Mouse (Mus musculus) midbrain, embryonic 14.5 days (tissue): ENCODE data around the gene Tmco5b. TPM values are rescaled to one million over a fixed set of nuclear protein-coding genes. Genes with fewer than 3 reads are reported as not detected.

ENCODE experiments used
- ATAC-seq: fragments of 200-750 bp; cut with Nextera tagmentation; 2 replicates; pipeline ENCODE4 v1.8.0; 2017; ENCODE audit warnings: moderate number of reproducible peaks, moderate library complexity; ENCODE audit not compliant: low FRiP score, low TSS enrichment
- DNase-seq: peaks from one replicate; pipeline ENCODE4 v3.0.0-alpha.2; 2015
- H3K27ac ChIP-seq: fragments of 300-500 bp; sonication (generic); replicated peaks from 2 replicates; pipeline ENCODE4 v1.5.1; 2014; ENCODE audit warnings: mild to moderate bottlenecking, low read depth, low read length, moderate library complexity
- H3K27me3 ChIP-seq: fragments of 300-500 bp; sonication (generic); 2 replicates; pipeline ENCODE4 v1.6.1; 2014; ENCODE audit warnings: low read length, control low read depth, mixed read lengths; ENCODE audit not compliant: control insufficient read depth, insufficient read depth
- H3K36me3 ChIP-seq: fragments of 300-500 bp; sonication (generic); 2 replicates; pipeline ENCODE4 v1.6.1; 2014; ENCODE audit warnings: low read length, control low read depth; ENCODE audit not compliant: control insufficient read depth, insufficient read depth
- H3K4me1 ChIP-seq: fragments of 300-500 bp; sonication (generic); 2 replicates; pipeline ENCODE4 v1.6.1; 2014; ENCODE audit warnings: mild to moderate bottlenecking, antibody characterized with exemption, low read length, control low read depth; ENCODE audit not compliant: control insufficient read depth, insufficient read depth
- H3K4me2 ChIP-seq: fragments of 300-500 bp; sonication (generic); 2 replicates; pipeline ENCODE4 v1.6.1; 2014; ENCODE audit warnings: mild to moderate bottlenecking, low read length, moderate library complexity
- H3K4me3 ChIP-seq: fragments of 300-500 bp; sonication (generic); replicated peaks from 2 replicates; pipeline ENCODE4 v1.5.1; 2014; ENCODE audit warnings: low read depth, low read length
- H3K9ac ChIP-seq: fragments of 300-500 bp; sonication (generic); replicated peaks from 2 replicates; pipeline ENCODE4 v1.6.1; 2014; ENCODE audit warnings: mild to moderate bottlenecking, low read length, moderate library complexity
- H3K9me3 ChIP-seq: fragments of 300-500 bp; sonication (generic); 2 replicates; pipeline ENCODE4 v1.6.1; 2016; ENCODE audit warnings: low read length, control low read depth, mixed read lengths; ENCODE audit not compliant: control insufficient read depth
- WGBS: fragments of 180-500 bp; shearing (Covaris S2); extraction: QIAGEN DNeasy Blood & Tissue Kit; methylation state at CpG from one replicate; pipeline ENCODE4 v1.1.7; 2014; 5-methylcytosine and 5-hydroxymethylcytosine counted together
- polyA plus RNA-seq: library from polyadenylated mRNA; unstranded; fragments of >200 nt; fragmentation: Nextera tagmentation; extraction: Ambion mirVana; gene quantifications from 2 replicates; pipeline ENCODE4 v1.2.1, GENCODE M21; 2014

The Tmco5b gene
- polyA plus RNA-seq, 1 experiment from 2014 or later, result not detected

DNA sequence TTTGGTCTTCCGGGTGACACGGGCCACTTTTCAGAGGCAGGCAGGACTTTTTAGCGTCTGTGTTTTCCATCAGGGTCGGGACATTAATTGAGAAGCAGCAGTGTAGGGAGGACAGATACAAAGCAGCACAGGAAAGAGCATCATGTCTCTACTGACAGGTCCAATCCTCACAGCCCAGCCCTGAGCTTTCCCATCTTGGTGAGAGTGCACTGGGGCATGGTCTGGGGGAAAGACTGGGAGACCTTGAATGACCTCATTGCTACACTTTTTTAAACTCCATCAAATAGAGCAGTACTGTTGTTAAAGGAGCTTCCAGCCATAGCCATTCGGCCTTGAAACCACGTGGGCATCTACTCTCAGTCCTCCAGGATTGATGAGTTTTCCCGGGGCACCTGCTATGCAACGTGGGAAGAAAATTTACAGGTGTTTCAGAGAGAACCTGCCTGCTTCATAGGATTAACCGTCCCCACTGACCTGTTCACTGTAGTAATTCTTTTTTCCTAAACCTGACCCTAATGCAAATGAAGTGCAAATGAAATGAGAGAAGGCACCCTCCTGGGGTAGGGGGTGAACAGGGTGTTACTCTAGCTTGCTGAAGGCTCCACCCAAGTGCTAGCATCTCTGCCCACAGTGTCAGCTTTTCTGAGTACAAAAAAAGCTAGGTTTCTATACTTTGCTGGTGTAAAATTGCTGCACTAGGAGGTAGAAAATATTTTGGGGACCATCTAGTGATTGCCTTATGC lies 48.4 kb downstream of the Tmco5b start:
- ATAC-seq (no peak), DNase-seq (no peak)
- WGBS, result 54% methylated on average over 9 of the region's 9 CpGs

DNA sequence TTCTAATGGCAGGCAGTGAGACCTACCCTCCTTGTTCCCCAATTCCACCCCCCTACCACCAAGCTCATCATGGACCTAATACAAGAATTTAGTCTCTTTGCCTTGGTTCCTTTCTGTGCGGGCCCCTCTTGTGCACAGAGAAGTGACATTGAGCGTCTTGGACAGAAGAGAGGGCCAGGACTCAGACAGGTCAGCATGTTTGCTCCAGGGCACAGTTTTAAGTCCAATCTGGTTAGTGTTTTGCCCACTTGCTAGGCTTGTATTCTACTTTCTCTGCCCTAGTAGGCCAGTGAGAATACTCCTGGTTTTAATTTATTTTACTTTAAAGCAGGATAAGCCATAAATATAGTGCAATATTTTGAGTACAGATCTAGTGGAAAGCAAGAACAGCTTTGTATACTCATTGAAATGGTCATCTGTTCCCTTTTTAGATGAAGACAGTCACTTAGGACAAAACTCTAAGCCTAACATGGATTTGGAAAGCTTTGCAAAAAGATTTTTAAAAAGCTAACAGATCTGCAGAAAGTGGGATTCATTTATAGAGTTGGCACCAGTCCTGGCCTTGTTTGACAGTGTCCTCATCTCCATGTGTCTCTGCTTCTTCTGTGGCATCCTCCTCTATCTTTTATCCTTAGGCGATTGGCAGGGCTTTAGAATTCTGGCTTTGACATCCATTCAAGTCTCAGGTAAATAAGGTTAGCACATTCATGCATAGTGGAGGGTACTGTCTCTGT lies 50.2 kb downstream of the Tmco5b start:
- Histone ChIP-seq H3K4me2 (no peak overlapping the region), H3K9ac (no peak overlapping the region), H3K4me3 (no peak overlapping the region), H3K27ac (no peak overlapping the region), H3K9me3 (no peaks in the 10 kb centered on the region), H3K27me3 (no peaks in the 10 kb centered on the region), H3K36me3 (no peaks in the 10 kb centered on the region), H3K4me1 (no peaks in the 10 kb centered on the region)
- no peak for ATAC-seq
- WGBS, result 90% methylated on average over 3 of the region's 3 CpGs
- no peak for DNase-seq

More for the DNA sequence above, 48.4 kb downstream of the Tmco5b start:
- Histone ChIP-seq H3K27ac (no peak overlapping the region), H3K9ac (no peak overlapping the region), H3K27me3 (no peaks in the 10 kb centered on the region), H3K4me1 (no peaks in the 10 kb centered on the region), H3K9me3 (no peaks in the 10 kb centered on the region), H3K36me3 (no peaks in the 10 kb centered on the region), H3K4me3 (no peak overlapping the region), H3K4me2 (no peak overlapping the region)

DNA sequence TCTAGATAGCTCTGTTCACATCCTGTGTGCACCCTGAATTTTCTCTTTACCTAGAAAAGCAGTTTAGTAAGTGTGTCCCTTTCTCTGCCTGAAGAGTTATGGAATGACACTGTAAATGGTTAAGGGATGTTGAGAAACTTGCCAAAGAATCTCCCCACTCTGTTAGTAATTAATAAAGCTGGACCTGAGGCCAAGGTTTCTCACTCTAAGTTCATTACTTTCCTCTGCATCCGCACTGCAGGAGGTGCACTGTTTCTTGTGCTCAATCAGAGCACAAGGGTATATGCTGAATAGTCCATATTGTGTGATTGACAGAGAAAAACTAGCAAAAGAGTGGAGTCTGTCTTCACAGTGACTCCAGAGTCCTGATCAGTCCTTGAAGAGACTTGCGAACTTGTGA lies 59.0 kb downstream of the Tmco5b start:
- Histone ChIP-seq H3K4me3 (no peak overlapping the region), H3K4me2 (no peak overlapping the region), H3K27me3 (no peaks in the 10 kb centered on the region), H3K27ac (no peak overlapping the region), H3K4me1 (no peaks in the 10 kb centered on the region), H3K36me3 (no peaks in the 10 kb centered on the region), H3K9me3 (no peaks in the 10 kb centered on the region), H3K9ac (no peak overlapping the region)
- ATAC-seq (no peak), DNase-seq (no peak)
- 88% methylated on average over 2 of the region's 2 CpGs for whole genome bisulfite sequencing

Other genes with a start within 250 kb of the Tmco5b start
- gene Ryr3, start 68.6 kb upstream of the Tmco5b start, polyA plus RNA-seq, result 4.3 and 7.4 TPM in 2 replicates
- gene Fmn1, start 42.0 kb downstream of the Tmco5b start, polyA plus RNA-seq, result 0.33 and 0.55 TPM in 2 replicates